Mouse (Mus musculus) liver, embryonic 16.5 days (tissue): ENCODE results near the gene Nifk. TPM values are rescaled to one million over a fixed set of nuclear protein-coding genes. Genes with fewer than 3 reads are reported as not detected.
A peak's percentile ranks its signal among the peaks of the same experiment; 100 is the strongest.

ENCODE experiments used
- ATAC-seq: fragments of 200-750 bp; cut with Nextera tagmentation; 2 replicates; pipeline ENCODE4 v1.8.0; 2017; ENCODE audit warnings: low read depth, mild to moderate bottlenecking, moderate number of reproducible peaks, moderate library complexity
- H3K27ac ChIP-seq: fragments of 300-500 bp; sonication (generic); 2 replicates; pipeline ENCODE4 v1.5.1; 2014; ENCODE audit warnings: mild to moderate bottlenecking, low read length
- H3K27me3 ChIP-seq: fragments of 300-500 bp; sonication (generic); 2 replicates; pipeline ENCODE4 v1.6.1; 2014; ENCODE audit warnings: low read depth, low read length, mixed read lengths; ENCODE audit not compliant: control insufficient read depth, insufficient read depth
- H3K36me3 ChIP-seq: fragments of 300-500 bp; sonication (generic); 2 replicates; pipeline ENCODE4 v1.6.1; 2014; ENCODE audit warnings: mild to moderate bottlenecking; ENCODE audit not compliant: control insufficient read depth, insufficient read depth
- H3K4me1 ChIP-seq: fragments of 300-500 bp; sonication (generic); 2 replicates; pipeline ENCODE4 v1.6.1; 2014; ENCODE audit warnings: low read depth, low read length, mixed read lengths; ENCODE audit not compliant: control insufficient read depth
- H3K4me2 ChIP-seq: fragments of 300-500 bp; sonication (generic); 2 replicates; pipeline ENCODE4 v1.6.1; 2014; ENCODE audit warnings: low read depth, low read length, mixed read lengths
- H3K4me3 ChIP-seq: fragments of 300-500 bp; sonication (generic); 2 replicates; pipeline ENCODE4 v1.5.1; 2014; ENCODE audit warnings: low read depth, mild to moderate bottlenecking, low read length
- H3K9ac ChIP-seq: fragments of 300-500 bp; sonication (generic); 2 replicates; pipeline ENCODE4 v1.6.1; 2014; ENCODE audit warnings: low read depth, low read length
- H3K9me3 ChIP-seq: fragments of 300-500 bp; sonication (generic); replicated peaks from 2 replicates; pipeline ENCODE4 v1.6.1; 2016; ENCODE audit warnings: low read length; ENCODE audit not compliant: control insufficient read depth
- WGBS: fragments of 180-500 bp; shearing (Covaris S2); extraction: QIAGEN DNeasy Blood & Tissue Kit; methylation state at CpG from one replicate; pipeline ENCODE4 v1.1.7; 2014; ENCODE audit not compliant: insufficient replicate concordance; 5-methylcytosine and 5-hydroxymethylcytosine counted together
- polyA plus RNA-seq: library from polyadenylated mRNA; unstranded; fragments of >200 nt; fragmentation: Nextera tagmentation; extraction: Ambion mirVana; gene quantifications from 2 replicates; pipeline ENCODE4 v1.2.1, GENCODE M21; 2015

The Nifk gene
- polyA plus RNA-seq, 1 experiment from 2014 or later, result 32.3 TPM

- H3K4me2 ChIP-seq, result no peak overlapping the region
- H3K4me1 ChIP-seq, result no peaks in the 10 kb centered on the region
- H3K4me3 ChIP-seq, result no peak overlapping the region
- no peak for ATAC-seq
- H3K36me3 ChIP-seq, result no peaks in the 10 kb centered on the region
- H3K9me3 ChIP-seq, result no peaks in the 10 kb centered on the region
- H3K27ac ChIP-seq, result no peak overlapping the region
- WGBS, result 63% methylated on average over 1 of the region's 1 CpGs
- no peak overlapping the region for H3K9ac ChIP-seq
- no peaks in the 10 kb centered on the region for H3K27me3 ChIP-seq
Observed at GRCm38 (mm10) chr1:118367970-118368369, 46.3 kb downstream of the Nifk start.

DNA sequence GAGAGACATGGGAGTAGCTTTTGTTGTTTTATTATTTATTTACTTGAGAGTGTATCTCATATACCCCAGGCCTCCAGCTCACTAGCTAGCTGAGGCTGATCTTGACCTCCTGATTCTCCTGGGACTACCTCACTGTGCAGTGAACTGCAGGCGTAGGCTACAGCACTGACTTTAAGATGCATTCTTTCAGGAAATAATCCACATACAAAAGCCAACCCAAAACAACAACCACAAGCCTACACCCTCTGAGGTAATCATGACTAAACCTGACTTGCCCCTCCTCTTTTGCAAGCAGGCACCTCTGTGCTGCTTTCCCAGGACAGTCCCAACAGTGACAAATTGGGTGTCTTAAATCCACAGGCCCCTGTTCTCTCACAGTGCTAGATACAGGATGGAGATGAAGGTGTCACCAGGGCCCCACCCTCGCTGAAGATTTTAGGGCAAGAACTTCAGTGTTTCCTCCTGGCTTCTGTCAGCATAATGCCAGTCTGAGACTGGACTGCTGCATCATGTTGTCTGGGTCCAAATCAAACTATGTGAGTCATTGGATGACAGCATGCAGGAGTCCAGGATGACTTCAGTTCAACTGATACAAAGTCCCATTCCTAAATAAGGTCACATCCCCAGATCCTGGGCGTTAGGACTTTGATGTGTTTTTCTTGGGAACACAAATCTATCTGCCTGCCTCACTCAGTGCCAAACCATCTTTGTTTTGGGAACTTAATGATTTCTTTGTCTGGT lies 47.3 kb downstream of the Nifk start:
- no peak overlapping the region for H3K27ac ChIP-seq
- no peaks in the 10 kb centered on the region for H3K27me3 ChIP-seq
- no peaks in the 10 kb centered on the region for H3K4me1 ChIP-seq
- no peak for ATAC-seq
- no peaks in the 10 kb centered on the region for H3K9me3 ChIP-seq
- no peak overlapping the region for H3K9ac ChIP-seq
- 47% methylated on average over 3 of the region's 3 CpGs for WGBS
- H3K36me3 ChIP-seq, result no peaks in the 10 kb centered on the region
- H3K4me2 ChIP-seq, result no peak overlapping the region
- no peak overlapping the region for H3K4me3 ChIP-seq

DNA sequence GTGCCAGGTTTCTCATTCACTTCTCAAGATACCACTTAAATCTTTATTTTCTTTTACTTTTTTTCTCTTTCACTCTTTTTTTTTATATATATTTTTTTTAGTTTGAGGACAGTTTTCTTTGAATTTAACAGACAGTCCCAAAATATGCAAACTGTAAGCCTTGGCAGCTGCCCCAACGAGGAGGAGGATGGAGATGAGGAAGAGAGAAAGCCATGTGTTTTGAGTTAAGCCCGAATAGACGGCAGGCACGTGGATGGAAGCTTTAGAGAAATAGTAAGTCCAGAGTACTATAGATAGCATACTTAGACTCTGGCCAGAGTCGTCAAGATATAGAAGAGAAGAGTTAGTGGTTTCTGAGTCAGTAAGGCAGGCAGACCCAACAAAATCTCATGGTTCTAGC lies 56.1 kb downstream of the Nifk start:
- WGBS, result 59% methylated on average over 5 of the region's 5 CpGs
- Histone ChIP-seq H3K9ac (no peak overlapping the region), H3K4me3 (no peak overlapping the region), H3K27me3 (no peaks in the 10 kb centered on the region), H3K27ac (no peak overlapping the region), H3K36me3 (no peaks in the 10 kb centered on the region), H3K9me3 (no peaks in the 10 kb centered on the region), H3K4me2 (no peak overlapping the region), H3K4me1 (no peaks in the 10 kb centered on the region)
- ATAC-seq, result no peak

DNA sequence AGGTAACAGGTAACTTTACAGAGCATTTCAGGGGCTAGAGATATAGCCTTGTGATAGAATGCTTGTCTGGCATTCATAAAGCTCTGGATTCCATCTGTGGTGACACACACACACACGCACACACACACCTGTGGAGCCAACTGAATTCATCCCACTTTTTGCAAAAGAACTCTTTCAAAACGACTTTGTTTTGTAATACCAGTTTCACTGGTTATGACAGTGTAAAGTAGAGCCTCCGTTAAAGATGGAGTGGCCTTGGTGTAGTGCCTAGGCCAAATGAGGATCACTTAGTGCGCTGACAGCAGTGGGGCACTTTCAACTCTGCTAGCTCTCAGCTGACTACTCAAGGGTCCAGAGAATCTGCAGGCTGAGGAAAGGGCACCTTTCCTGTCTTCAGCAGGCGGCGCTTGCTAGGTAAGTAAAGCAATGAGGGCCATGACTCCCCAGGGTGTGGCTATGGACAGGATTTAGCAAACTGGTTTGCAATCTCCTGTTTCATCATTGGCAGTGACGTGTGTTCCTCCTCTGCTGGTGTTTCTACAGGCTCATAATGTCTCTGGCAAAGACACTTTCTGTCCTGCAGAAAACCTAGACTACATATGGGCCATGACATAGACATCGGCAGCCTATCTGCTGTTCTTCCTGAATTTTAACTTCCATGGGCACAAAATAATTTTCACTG lies 58.6 kb downstream of the Nifk start:
- H3K4me1 ChIP-seq, result no peaks in the 10 kb centered on the region
- H3K9me3 ChIP-seq, result no peaks in the 10 kb centered on the region
- WGBS, result 58% methylated on average over 8 of the region's 8 CpGs
- no peak overlapping the region for H3K4me3 ChIP-seq
- H3K9ac ChIP-seq, result no peak overlapping the region
- no peak overlapping the region for H3K4me2 ChIP-seq
- peak; percentile 19; the same call in 1 of the 2 replicates for ATAC-seq
- no peak overlapping the region for H3K27ac ChIP-seq
- no peaks in the 10 kb centered on the region for H3K36me3 ChIP-seq
- no peaks in the 10 kb centered on the region for H3K27me3 ChIP-seq

Other genes starting within 250 kb of the Nifk start
- not detected in 2 replicates for gene Gm29106, start 145.3 kb upstream of the Nifk start, polyA plus RNA-seq
- 119 and 127 TPM in 2 replicates for gene Tsn, start 10.1 kb upstream of the Nifk start, polyA plus RNA-seq
- gene Clasp1, start 67.2 kb downstream of the Nifk start, polyA plus RNA-seq, result 10.9 and 11.2 TPM in 2 replicates